Mouse (Mus musculus) lung, postnatal 10 days (tissue): ENCODE measurements at regions not wholly inside any gene's neighbourhood (a gene's known extent, or its start where the extent isn't known, plus 50 kb on each side); places are given as distances from the start of the nearest gene placed in this dataset.
A peak's percentile ranks its signal among the peaks of the same experiment; 100 is the strongest.

Source experiments
- DNase-seq: peaks from one replicate; pipeline ENCODE4 v3.0.0; 2021

GRCm38 (mm10) chr14:98937933-98938332 lies 56.2 kb downstream of the Rpl36a-ps1 start:
- no peak for DNase-seq

GRCm38 (mm10) chr14:98937373-98937772 lies 56.7 kb downstream of the Rpl36a-ps1 start:
- no peak for DNase-seq

DNA sequence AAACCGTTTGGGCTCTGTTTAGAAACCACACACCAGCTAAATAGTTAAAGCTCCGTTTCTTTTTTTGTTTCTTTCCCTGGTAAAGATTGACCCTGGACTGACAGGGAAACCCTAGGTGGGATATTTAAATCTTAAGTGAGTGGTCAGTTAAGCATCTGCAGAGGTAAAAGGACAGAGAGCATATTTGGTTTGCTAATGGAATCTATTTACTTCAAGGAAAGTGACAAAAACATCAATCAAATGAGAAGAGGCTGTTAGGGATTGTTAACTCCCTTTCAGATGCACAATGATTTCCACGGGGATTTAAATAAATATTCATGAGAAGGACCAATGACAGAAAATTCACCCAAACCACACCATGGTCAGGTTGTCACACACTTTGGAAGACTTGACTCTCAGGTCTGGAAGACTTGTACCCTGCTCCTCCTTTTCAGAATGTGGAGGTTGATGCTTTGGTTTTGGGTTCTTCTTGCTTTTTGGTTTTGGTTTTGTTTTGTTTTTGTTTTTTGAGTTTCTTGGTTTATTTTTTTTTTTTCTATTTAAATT lies 60.7 kb downstream of the Rpl36a-ps1 start:
- DNase-seq, result no peak

DNA sequence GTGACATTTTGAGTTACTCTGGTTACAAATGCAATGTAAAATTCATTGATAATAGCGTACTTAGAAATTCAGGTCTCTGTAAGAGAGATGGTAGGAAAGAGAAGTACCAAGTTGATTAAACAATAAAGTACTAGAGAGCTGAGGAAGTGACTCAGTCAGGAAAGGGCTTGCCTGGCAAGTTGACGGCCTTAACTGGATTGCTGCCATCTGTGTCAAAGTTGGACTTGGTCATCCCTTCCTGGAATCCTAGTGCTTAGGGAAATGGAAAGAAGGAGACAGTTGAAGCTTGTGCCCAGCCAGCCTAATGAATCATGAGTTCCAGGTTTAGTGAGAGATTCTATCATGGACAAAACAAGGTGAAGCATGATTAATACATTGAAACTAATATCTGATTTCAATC lies 64.8 kb downstream of the Rpl36a-ps1 start:
- DNase-seq, result peak; percentile 52

GRCm38 (mm10) chr14:98908234-98908633 lies 85.9 kb downstream of the Rpl36a-ps1 start:
- DNase-seq, result no peak

- no peak for DNase-seq
These were observed 95.2 kb downstream of the Rpl36a-ps1 start for GRCm38 (mm10) chr14:98898876-98899275.

- no peak for DNase-seq
These were observed 96.7 kb downstream of the Rpl36a-ps1 start for GRCm38 (mm10) chr14:98897390-98897789.

GRCm38 (mm10) chr14:98895933-98896332 lies 98.2 kb downstream of the Rpl36a-ps1 start:
- DNase-seq, result no peak

DNA sequence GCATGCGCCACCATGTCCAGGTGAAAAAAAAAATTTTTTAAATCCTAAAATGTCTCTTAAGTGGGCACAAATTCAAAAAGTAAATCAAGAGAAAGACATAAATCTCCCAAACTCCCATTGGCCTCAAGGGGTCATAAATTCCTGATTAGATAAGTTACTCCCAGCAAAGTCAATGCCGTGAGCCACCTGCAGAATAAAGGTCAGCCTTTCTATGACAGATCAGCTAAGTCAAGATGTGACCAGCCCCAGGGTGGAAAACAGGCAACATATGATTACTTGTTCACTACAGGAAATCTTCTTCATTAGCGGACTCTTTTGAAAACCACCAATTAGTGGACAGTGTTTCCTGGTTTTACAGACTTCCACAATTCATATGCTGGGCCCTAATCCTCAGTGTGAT lies 101.4 kb downstream of the Rpl36a-ps1 start:
- DNase-seq, result no peak

DNA sequence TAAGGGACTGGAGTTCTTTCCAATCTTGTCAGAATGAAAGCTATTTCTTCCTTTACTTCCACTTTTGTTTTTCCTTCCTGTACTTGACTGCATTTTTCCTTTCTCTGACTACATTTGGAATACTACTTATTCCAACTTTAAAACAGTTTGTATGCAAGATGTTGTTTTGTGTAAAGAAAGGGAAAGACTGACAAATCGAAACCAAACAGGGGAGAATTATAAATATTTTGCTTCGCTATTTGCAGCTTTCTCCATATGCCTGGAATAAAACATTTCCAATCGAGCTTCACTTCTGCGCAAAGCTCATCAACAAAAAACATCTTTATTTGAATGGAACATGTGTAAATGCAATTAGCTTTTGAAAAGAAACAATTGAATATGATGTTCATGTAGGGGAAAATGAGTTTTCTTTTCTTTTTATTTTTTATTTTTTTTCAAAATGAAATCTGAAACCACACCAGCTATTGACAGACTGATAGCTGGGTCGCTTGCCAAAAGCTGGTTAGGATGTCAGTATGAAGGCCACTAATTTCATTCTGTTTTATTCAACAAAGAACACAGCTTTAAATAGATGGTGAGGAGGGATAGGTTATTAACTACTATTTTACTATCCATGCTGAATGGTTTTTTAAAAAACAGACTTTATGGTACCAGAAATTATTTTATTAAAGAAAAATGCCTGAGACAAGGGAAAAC lies 102.7 kb downstream of the Rpl36a-ps1 start:
- no peak for DNase-seq

GRCm38 (mm10) chr14:98887588-98887987 lies 106.5 kb downstream of the Rpl36a-ps1 start:
- DNase-seq, result no peak

- DNase-seq, result no peak
These were observed 107.1 kb downstream of the Rpl36a-ps1 start for GRCm38 (mm10) chr14:98886982-98887381.

GRCm38 (mm10) chr14:98882586-98882985 lies 111.5 kb downstream of the Rpl36a-ps1 start:
- no peak for DNase-seq

DNA sequence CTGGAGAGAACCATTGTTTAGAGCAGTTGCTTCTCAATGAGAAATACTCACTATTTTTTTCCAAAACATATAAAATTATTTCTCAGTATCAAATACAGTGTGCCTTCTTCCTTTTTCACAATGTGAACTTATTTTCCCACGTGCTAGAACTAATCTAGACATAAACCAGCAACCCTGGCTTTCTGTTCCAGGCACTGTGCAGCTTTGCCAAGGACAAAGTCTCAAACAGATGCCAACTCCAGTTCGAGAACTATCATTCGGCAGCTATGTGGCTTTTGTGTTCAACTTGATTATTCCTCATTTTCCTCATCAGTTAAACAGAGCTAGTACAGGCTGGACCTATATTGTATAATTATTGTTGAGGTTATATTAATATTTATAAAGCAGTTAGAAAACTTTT lies 116.2 kb downstream of the Rpl36a-ps1 start:
- no peak for DNase-seq

DNA sequence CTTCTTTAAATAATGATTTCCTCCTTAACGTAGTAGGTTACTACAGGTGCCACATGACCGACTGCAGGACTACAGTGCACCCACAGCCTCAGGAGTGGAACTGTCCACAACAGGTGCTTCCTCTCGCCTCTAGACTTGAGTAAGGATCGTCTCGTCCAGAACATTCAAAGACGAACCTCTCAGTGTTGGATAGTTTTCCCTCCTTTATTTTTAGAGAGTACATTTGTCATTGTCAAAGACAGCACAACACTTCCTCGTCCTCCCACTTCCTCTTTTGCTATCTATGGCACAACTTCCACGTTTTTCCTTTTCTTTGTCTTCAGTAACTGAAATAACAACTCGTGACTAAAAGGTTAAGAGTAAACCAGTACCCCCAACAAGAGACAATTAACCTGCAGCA lies 120.7 kb downstream of the Rpl36a-ps1 start:
- DNase-seq, result no peak

GRCm38 (mm10) chr14:98869888-98870287 lies 124.2 kb downstream of the Rpl36a-ps1 start:
- no peak for DNase-seq

GRCm38 (mm10) chr14:98866880-98867279 lies 127.2 kb downstream of the Rpl36a-ps1 start:
- no peak for DNase-seq

GRCm38 (mm10) chr14:98864001-98864400 lies 130.1 kb downstream of the Rpl36a-ps1 start:
- DNase-seq, result no peak

DNA sequence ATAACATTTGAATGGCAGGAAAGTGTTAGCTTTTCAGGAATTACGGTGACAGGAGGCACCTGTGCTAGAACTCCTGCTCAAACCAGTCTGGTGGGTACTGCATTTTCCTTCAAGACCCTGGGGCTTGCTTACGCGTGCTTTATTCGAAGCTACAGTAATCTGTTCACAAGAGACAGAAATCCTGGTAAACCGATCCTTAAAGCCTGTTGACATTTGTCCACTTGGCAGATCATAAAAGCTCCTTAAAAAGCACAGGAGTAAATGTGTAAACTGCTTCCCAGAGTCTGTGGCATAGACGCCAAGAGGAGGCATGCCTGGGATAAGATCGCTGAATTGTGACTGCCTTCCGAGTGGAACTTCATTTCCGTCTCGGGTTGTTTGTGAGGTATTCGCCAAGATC lies 130.5 kb downstream of the Rpl36a-ps1 start:
- DNase-seq, result no peak

GRCm38 (mm10) chr14:98862095-98862735 lies 131.9 kb downstream of the Rpl36a-ps1 start:
- no peak for DNase-seq

DNA sequence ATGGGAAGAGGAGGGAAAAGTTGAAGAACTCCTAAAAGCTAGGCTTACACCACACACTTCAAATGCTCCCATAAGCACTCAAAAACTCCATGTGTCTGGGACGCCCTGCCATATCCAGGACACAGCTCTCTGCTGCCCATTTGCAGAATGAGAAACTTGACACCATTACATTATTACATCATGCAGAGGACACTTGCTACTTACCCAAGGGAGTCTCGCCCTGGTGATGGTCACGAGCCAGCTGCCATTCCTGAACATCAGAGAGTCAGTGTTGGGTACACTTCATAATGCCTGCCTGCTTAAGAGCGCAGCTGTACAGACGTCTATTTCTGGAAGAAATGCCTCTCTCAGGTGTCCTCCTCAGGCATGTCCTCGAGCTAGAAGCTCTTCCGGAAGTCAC lies 135.3 kb downstream of the Rpl36a-ps1 start:
- no peak for DNase-seq

GRCm38 (mm10) chr14:98848500-98848899 lies 145.6 kb downstream of the Rpl36a-ps1 start:
- no peak for DNase-seq

GRCm38 (mm10) chr14:98844221-98844620 lies 149.9 kb downstream of the Rpl36a-ps1 start:
- no peak for DNase-seq

- DNase-seq, result no peak
These were observed 159.8 kb downstream of the Rpl36a-ps1 start for GRCm38 (mm10) chr14:98834316-98834715.
